Mouse (Mus musculus): Measurements from ENCODE around the gene Rnase4.
A peak's percentile ranks its signal among the peaks of the same experiment; 100 is the strongest.

Rnase4 gene

GRCm38 (mm10) chr14:51088970-51089673 lies 1.8 kb upstream of the Rnase4 start:
- DNase-seq (ENCODE audit: low spot score), result peak; percentile 95

- no peak for DNase-seq (ENCODE audit: low spot score)
These were observed 1.2 kb upstream of the Rnase4 start for GRCm38 (mm10) chr14:51089674-51090076.

GRCm38 (mm10) chr14:51090077-51090781 lies 648 bp upstream of the Rnase4 start:
- peak; percentile 87 for DNase-seq (ENCODE audit: low spot score)

- no peak for DNase-seq (ENCODE audit: low spot score)
These were observed 1.3 kb downstream of the Rnase4 start for GRCm38 (mm10) chr14:51092073-51092620.

- no peak for DNase-seq (ENCODE audit: low spot score)
These were observed 2.6 kb downstream of the Rnase4 start for GRCm38 (mm10) chr14:51093496-51093895.

GRCm38 (mm10) chr14:51094096-51094875 lies 3.4 kb downstream of the Rnase4 start:
- DNase-seq (ENCODE audit: low spot score), result no peak

GRCm38 (mm10) chr14:51094921-51095320 lies 4.0 kb downstream of the Rnase4 start:
- no peak for DNase-seq (ENCODE audit: low spot score)

- no peak for DNase-seq (ENCODE audit: low spot score)
These were observed 5.1 kb downstream of the Rnase4 start for GRCm38 (mm10) chr14:51095736-51096524.

- DNase-seq (ENCODE audit: low spot score), result peak; percentile 78
These were observed 7.4 kb downstream of the Rnase4 start for GRCm38 (mm10) chr14:51098300-51098699.

GRCm38 (mm10) chr14:51098921-51099320 lies 8.0 kb downstream of the Rnase4 start:
- no peak for DNase-seq (ENCODE audit: low spot score)

- no peak for DNase-seq (ENCODE audit: low spot score)
These were observed 10.4 kb downstream of the Rnase4 start for GRCm38 (mm10) chr14:51101284-51101683.

- DNase-seq (ENCODE audit: low spot score), result peak; percentile 83
These were observed 12.3 kb downstream of the Rnase4 start for GRCm38 (mm10) chr14:51103217-51103616.

- DNase-seq (ENCODE audit: low spot score), result no peak
These were observed 13.5 kb downstream of the Rnase4 start for GRCm38 (mm10) chr14:51104366-51104765.

GRCm38 (mm10) chr14:51106449-51106967 lies 15.6 kb downstream of the Rnase4 start:
- DNase-seq (ENCODE audit: low spot score), result no peak

- no peak for DNase-seq (ENCODE audit: low spot score)
These were observed 21.1 kb downstream of the Rnase4 start for GRCm38 (mm10) chr14:51111966-51112365.

GRCm38 (mm10) chr14:51113476-51113875 lies 22.6 kb downstream of the Rnase4 start:
- no peak for DNase-seq (ENCODE audit: low spot score)

- DNase-seq (ENCODE audit: low spot score), result no peak
These were observed 23.2 kb downstream of the Rnase4 start, which contains the start of gene Eddm3b for GRCm38 (mm10) chr14:51113916-51114560. TSS of gene Eddm3b (plus strand) at chr14:51114426.

GRCm38 (mm10) chr14:51125684-51126083 lies 34.8 kb downstream of the Rnase4 start:
- DNase-seq (ENCODE audit: low spot score), result no peak

GRCm38 (mm10) chr14:51127648-51128258 lies 36.9 kb downstream of the Rnase4 start:
- no peak for DNase-seq (ENCODE audit: low spot score)

Measured in testis, postnatal 10 days (tissue).